Mouse (Mus musculus) hindbrain, embryonic 13.5 days (tissue): ENCODE measurements around the gene Podn. TPM values are rescaled to one million over a fixed set of nuclear protein-coding genes. Genes with fewer than 3 reads are reported as not detected.

Experiments
- ATAC-seq: fragments of 200-750 bp; cut with Nextera tagmentation; 2 replicates; pipeline ENCODE4 v1.8.0; 2017; ENCODE audit warnings: moderate TSS enrichment; ENCODE audit not compliant: low FRiP score
- H3K27ac ChIP-seq: fragments of 300-500 bp; sonication (generic); 2 replicates; pipeline ENCODE4 v1.5.1; 2015; ENCODE audit warnings: inconsistent platforms, mild to moderate bottlenecking, moderate library complexity
- H3K27me3 ChIP-seq: fragments of 300-500 bp; sonication (generic); 2 replicates; pipeline ENCODE4 v1.6.1; 2015; ENCODE audit warnings: mild to moderate bottlenecking, inconsistent platforms
- H3K36me3 ChIP-seq: fragments of 300-500 bp; sonication (generic); 2 replicates; pipeline ENCODE4 v1.6.1; 2015; ENCODE audit warnings: mild to moderate bottlenecking, inconsistent platforms
- H3K4me1 ChIP-seq: fragments of 300-500 bp; sonication (generic); replicated peaks from 2 replicates; pipeline ENCODE4 v1.6.1; 2015; ENCODE audit warnings: inconsistent platforms
- H3K4me2 ChIP-seq: fragments of 300-500 bp; sonication (generic); 2 replicates; pipeline ENCODE4 v1.6.1; 2015; ENCODE audit warnings: inconsistent platforms, mild to moderate bottlenecking, moderate library complexity
- H3K4me3 ChIP-seq: fragments of 300-500 bp; sonication (generic); 2 replicates; pipeline ENCODE4 v1.5.1; 2015; ENCODE audit warnings: mild to moderate bottlenecking, inconsistent platforms
- H3K9ac ChIP-seq: fragments of 300-500 bp; sonication (generic); 2 replicates; pipeline ENCODE4 v1.6.1; 2015; ENCODE audit warnings: mild to moderate bottlenecking, inconsistent platforms
- H3K9me3 ChIP-seq: fragments of 300-500 bp; sonication (generic); 2 replicates; pipeline ENCODE4 v1.6.1; 2016; ENCODE audit warnings: inconsistent platforms
- WGBS: fragments of 180-500 bp; shearing (Covaris S2); methylation state at CpG from one replicate; pipeline ENCODE4 v1.1.7; 2015; 5-methylcytosine and 5-hydroxymethylcytosine counted together
- polyA plus RNA-seq: library from polyadenylated mRNA; unstranded; fragments of >200 nt; fragmentation: Nextera tagmentation; extraction: Ambion mirVana; gene quantifications from 2 replicates; pipeline ENCODE4 v1.2.1, GENCODE M21; 2015

Podn gene
- polyA plus RNA-seq, 1 experiment from 2014 or later = 0.18 TPM

- Histone ChIP-seq H3K9ac (no peak overlapping the region), H3K9me3 (no peaks in the 10 kb centered on the region), H3K27ac (no peak overlapping the region), H3K4me1 (no peaks in the 10 kb centered on the region), H3K36me3 (no peaks in the 10 kb centered on the region), H3K4me3 (no peak overlapping the region), H3K27me3 (0 out of 2 replicates have a peak, but pooled peaks cover 3% of the 10 kb centered on the region), H3K4me2 (no peak overlapping the region)
- ATAC-seq = no peak
- 88% methylated on average over 8 of the region's 8 CpGs for WGBS
These were observed 87.7 kb downstream of the Podn start for GRCm38 (mm10) chr4:108008541-108008940.

GRCm38 (mm10) chr4:108007532-108008103 is 88.6 kb downstream of the Podn start:
- H3K4me2 ChIP-seq = no peak overlapping the region
- no peaks in the 10 kb centered on the region for H3K9me3 ChIP-seq
- no peak overlapping the region for H3K9ac ChIP-seq
- no peaks in the 10 kb centered on the region for H3K36me3 ChIP-seq
- no peak overlapping the region for H3K27ac ChIP-seq
- no peak overlapping the region for H3K4me3 ChIP-seq
- H3K4me1 ChIP-seq = no peaks in the 10 kb centered on the region
- WGBS = 85% methylated on average over 7 of the region's 7 CpGs
- H3K27me3 ChIP-seq = 0 out of 2 replicates have a peak, but pooled peaks cover 3% of the 10 kb centered on the region
- ATAC-seq = no peak

DNA sequence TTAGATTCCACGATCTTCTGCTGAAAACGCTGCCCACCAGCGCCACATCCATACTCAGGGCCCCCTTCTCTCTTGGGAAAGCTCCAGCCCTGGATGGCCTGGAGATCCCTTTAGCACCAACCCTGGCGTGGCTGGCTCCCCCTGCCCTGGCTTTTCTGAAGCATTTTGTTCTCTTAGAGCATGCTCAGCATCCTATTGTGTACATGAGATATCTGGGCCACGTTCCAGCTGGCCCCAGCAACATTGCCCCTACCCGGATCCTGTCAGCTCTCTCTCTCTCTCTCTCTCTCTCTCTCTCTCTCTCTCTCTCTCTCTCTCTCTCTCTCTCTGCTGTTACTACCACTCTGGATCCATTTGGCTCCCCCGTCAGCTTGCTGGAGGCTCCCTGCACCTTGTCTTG is 90.9 kb downstream of the Podn start:
- H3K9me3 ChIP-seq = no peaks in the 10 kb centered on the region
- H3K9ac ChIP-seq = no peak overlapping the region
- 55% methylated on average over 7 of the region's 7 CpGs for WGBS
- H3K27ac ChIP-seq = no peak overlapping the region
- no peak overlapping the region for H3K4me2 ChIP-seq
- H3K36me3 ChIP-seq = no peaks in the 10 kb centered on the region
- 0 out of 2 replicates have a peak, but pooled peaks have one; percentile 49 for ATAC-seq
- H3K4me1 ChIP-seq = no peaks in the 10 kb centered on the region
- H3K27me3 ChIP-seq = 0 out of 2 replicates have a peak, but pooled peaks cover 3% of the 10 kb centered on the region
- no peak overlapping the region for H3K4me3 ChIP-seq

DNA sequence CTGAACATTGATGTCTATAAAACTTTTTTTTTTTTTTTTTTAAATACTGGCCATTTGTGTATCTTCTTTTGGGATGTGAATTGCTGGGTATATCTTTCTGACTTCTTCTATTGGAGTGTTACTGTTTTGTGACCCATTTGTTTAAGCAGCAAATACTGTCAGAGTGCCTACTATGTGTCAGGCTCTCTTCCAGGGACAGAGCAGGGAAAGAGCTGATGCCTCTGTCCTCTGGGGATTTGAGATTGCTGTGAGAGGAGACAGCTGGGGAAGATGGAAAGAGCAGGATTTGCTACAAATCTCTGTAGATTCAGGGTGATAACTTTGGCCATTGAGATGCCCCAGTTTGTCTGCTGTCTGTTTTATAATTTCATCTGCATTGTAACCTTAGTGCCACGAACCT is 96.9 kb downstream of the Podn start:
- Histone ChIP-seq H3K9ac (no peak overlapping the region), H3K4me1 (peaks cover 5% of the 10 kb centered on the region; the same call in 1 of the 2 replicates), H3K27me3 (no peaks in the 10 kb centered on the region), H3K4me2 (no peak overlapping the region), H3K9me3 (0 out of 2 replicates have a peak, but pooled peaks cover 6% of the 10 kb centered on the region), H3K36me3 (no peaks in the 10 kb centered on the region), H3K27ac (no peak overlapping the region), H3K4me3 (no peak overlapping the region)
- WGBS = 82% methylated on average over 1 of the region's 1 CpGs
- no peak for ATAC-seq

- H3K27ac ChIP-seq = no peak overlapping the region
- no peak overlapping the region for H3K4me3 ChIP-seq
- H3K27me3 ChIP-seq = no peaks in the 10 kb centered on the region
- no peaks in the 10 kb centered on the region for H3K36me3 ChIP-seq
- no peak overlapping the region for H3K9ac ChIP-seq
- 50% methylated on average over 11 of the region's 11 CpGs for WGBS
- ATAC-seq = no peak
- no peak overlapping the region for H3K4me2 ChIP-seq
- H3K9me3 ChIP-seq = 0 out of 2 replicates have a peak, but pooled peaks cover 6% of the 10 kb centered on the region
- peaks cover 5% of the 10 kb centered on the region; the same call in 1 of the 2 replicates for H3K4me1 ChIP-seq
These were observed 97.5 kb downstream of the Podn start for GRCm38 (mm10) chr4:107998641-107999332.

GRCm38 (mm10) chr4:107996418-107996986 is 99.7 kb downstream of the Podn start:
- Histone ChIP-seq H3K36me3 (no peaks in the 10 kb centered on the region), H3K4me1 (peaks cover 9% of the 10 kb centered on the region; the same call in 1 of the 2 replicates), H3K9ac (no peak overlapping the region), H3K4me3 (no peak overlapping the region), H3K27ac (no peak overlapping the region), H3K9me3 (0 out of 2 replicates have a peak, but pooled peaks cover 6% of the 10 kb centered on the region), H3K4me2 (no peak overlapping the region), H3K27me3 (no peaks in the 10 kb centered on the region)
- 92% methylated on average over 9 of the region's 9 CpGs for WGBS
- ATAC-seq = no peak

DNA sequence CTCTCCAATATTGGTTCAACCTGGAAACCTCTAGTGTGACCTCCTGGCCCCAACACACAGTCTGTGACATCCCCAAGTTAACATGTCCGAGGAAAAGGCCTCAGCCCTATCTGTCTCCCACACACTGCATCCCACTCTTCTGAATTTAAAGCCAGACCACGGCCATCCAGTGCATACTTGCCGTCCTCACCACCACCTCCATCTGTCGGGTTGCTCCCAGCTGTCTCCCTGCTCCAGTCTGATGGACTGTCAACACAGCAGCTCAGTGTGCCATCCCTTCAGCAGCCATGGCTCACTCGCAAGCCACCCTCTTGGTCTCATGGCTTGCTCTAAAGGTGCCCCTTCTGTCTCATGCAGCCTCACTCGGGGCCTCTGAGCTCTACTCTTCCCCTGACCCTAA is 100.5 kb downstream of the Podn start:
- Histone ChIP-seq H3K9me3 (0 out of 2 replicates have a peak, but pooled peaks cover 6% of the 10 kb centered on the region), H3K36me3 (no peaks in the 10 kb centered on the region), H3K4me3 (no peak overlapping the region), H3K9ac (no peak overlapping the region), H3K27me3 (no peaks in the 10 kb centered on the region), H3K4me1 (peaks cover 9% of the 10 kb centered on the region; the same call in 1 of the 2 replicates), H3K4me2 (no peak overlapping the region), H3K27ac (no peak overlapping the region)
- ATAC-seq = no peak
- WGBS = 80% methylated on average over 6 of the region's 6 CpGs

DNA sequence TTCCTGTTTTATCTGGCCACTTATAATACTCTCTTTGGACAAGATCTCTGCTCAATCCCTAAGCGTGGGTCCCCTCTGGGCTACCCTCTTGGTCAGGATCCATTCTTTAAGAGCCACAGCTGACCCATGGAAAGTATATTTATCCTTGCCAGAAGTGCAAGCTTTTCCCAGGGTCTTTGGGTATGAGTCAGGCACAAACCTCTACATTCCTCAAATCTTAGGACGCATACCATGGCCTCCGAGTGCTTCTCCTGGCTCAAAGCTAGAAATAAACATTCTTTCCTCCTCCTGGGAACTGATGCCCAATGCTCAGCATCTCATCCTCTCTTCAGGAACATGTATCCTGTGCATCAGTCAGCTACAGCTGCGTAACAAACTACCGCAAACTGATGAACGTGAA is 101.2 kb downstream of the Podn start:
- WGBS = 92% methylated on average over 6 of the region's 6 CpGs
- H3K9me3 ChIP-seq = 0 out of 2 replicates have a peak, but pooled peaks cover 6% of the 10 kb centered on the region
- H3K4me3 ChIP-seq = no peak overlapping the region
- no peaks in the 10 kb centered on the region for H3K27me3 ChIP-seq
- no peaks in the 10 kb centered on the region for H3K36me3 ChIP-seq
- H3K27ac ChIP-seq = no peak overlapping the region
- H3K9ac ChIP-seq = no peak overlapping the region
- H3K4me2 ChIP-seq = no peak overlapping the region
- H3K4me1 ChIP-seq = peaks cover 9% of the 10 kb centered on the region; the same call in 1 of the 2 replicates
- no peak for ATAC-seq

GRCm38 (mm10) chr4:107991879-107992278 is 104.4 kb downstream of the Podn start:
- Histone ChIP-seq H3K27ac (no peak overlapping the region), H3K9ac (no peak overlapping the region), H3K4me2 (no peak overlapping the region), H3K9me3 (0 out of 2 replicates have a peak, but pooled peaks cover 6% of the 10 kb centered on the region), H3K36me3 (no peaks in the 10 kb centered on the region), H3K4me1 (peaks cover 3% of the 10 kb centered on the region; the same call in 1 of the 2 replicates), H3K4me3 (no peak overlapping the region), H3K27me3 (no peaks in the 10 kb centered on the region)
- no peak for ATAC-seq
- 13% methylated on average over 6 of the region's 6 CpGs for WGBS

DNA sequence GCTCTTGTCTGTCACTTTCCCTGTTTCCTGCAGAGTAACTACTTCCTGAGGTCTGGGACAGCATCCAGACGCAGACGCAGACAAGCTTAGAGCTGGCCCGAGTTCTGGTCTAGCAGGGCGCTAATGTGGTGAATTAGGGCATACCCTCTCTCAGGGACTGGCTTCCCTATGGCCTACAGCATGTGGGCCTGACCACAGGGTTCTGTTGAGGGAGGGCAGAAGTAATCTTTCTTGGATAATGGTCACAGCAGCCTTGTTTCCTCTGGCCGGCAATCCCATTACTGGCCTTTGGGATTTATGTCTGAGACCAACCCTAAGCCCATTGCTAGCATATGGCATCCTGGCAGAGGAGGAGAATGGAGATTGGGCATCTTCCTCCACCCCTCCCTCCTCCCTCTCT is 105.4 kb downstream of the Podn start:
- Histone ChIP-seq H3K36me3 (no peaks in the 10 kb centered on the region), H3K9me3 (0 out of 2 replicates have a peak, but pooled peaks cover 6% of the 10 kb centered on the region), H3K27me3 (no peaks in the 10 kb centered on the region), H3K4me1 (peaks cover 3% of the 10 kb centered on the region; the same call in 1 of the 2 replicates), H3K9ac (no peak overlapping the region), H3K4me3 (no peak overlapping the region), H3K27ac (no peak overlapping the region), H3K4me2 (no peak overlapping the region)
- no peak for ATAC-seq
- 79% methylated on average over 5 of the region's 5 CpGs for WGBS

DNA sequence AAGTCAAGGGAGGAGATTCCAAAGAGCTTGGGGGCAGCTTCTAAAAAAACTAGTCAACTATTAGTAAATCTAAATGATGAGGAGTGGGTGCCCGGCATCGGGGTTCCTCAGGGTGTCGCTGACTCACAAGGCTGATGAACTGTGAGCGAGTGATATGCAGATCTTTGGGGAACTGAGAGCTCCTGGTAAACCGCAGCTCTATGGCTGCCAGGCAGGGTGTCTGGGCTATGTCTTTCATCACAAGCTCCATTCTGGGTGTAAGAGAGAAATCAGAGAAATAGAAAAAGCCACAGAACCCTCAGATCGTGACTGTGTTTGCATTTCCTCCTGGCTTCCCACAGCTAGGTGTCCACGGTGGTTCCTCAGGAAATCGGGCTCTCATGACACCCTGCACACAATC is 107.3 kb downstream of the Podn start:
- ATAC-seq = no peak
- Histone ChIP-seq H3K9ac (no peak overlapping the region), H3K4me1 (peaks cover 3% of the 10 kb centered on the region; the same call in 1 of the 2 replicates), H3K36me3 (no peaks in the 10 kb centered on the region), H3K27me3 (no peaks in the 10 kb centered on the region), H3K4me3 (no peak overlapping the region), H3K4me2 (no peak overlapping the region), H3K9me3 (no peaks in the 10 kb centered on the region), H3K27ac (no peak overlapping the region)
- 71% methylated on average over 8 of the region's 8 CpGs for WGBS

- H3K4me3 ChIP-seq = no peak overlapping the region
- no peak overlapping the region for H3K9ac ChIP-seq
- H3K36me3 ChIP-seq = no peaks in the 10 kb centered on the region
- H3K27me3 ChIP-seq = no peaks in the 10 kb centered on the region
- WGBS = 91% methylated on average over 11 of the region's 11 CpGs
- H3K27ac ChIP-seq = no peak overlapping the region
- H3K4me1 ChIP-seq = peaks cover under 1% of the 10 kb centered on the region; the same call in 1 of the 2 replicates
- H3K4me2 ChIP-seq = no peak overlapping the region
- ATAC-seq = no peak
- H3K9me3 ChIP-seq = no peaks in the 10 kb centered on the region
These were observed 109.7 kb downstream of the Podn start for GRCm38 (mm10) chr4:107986386-107987168.
